Mouse (Mus musculus) hematopoietic stem cell, adult 5-6 weeks (primary cell): ENCODE measurements around the gene Olfr812. TPM values are rescaled to one million over a fixed set of nuclear protein-coding genes. Genes with fewer than 3 reads are reported as not detected.
"Not testable (repeated sequence)": the region's sequence is repeated elsewhere in the genome, so short reads cannot be mapped to it uniquely, and the experiment has no call there.

ENCODE experiments used
- ATAC-seq, 2 experiments: fragments of 125-278 bp in 1 of 2; replicated peaks in 1 of 2; 2 replicates each; pipeline ENCODE4 v1.8.0; 2016 to 2017; ENCODE audit warnings: inconsistent platforms in 2 of 2, mild to moderate bottlenecking in 2 of 2, moderate number of reproducible peaks in 2 of 2, low read depth in 1 of 2, moderate TSS enrichment in 1 of 2; ENCODE audit not compliant: low FRiP score in 2 of 2, poor library complexity in 2 of 2, severe bottlenecking in 2 of 2, insufficient read depth in 1 of 2, low TSS enrichment in 1 of 2
- total RNA-seq: library from RNA; stranded (forward); fragments of 172-1452, 232-1000 nt; gene quantifications from 2 replicates; pipeline ENCODE4 v1.2.3, GENCODE M21; 2017

Gene Olfr812
- total RNA-seq = not detected in 2 replicates

DNA sequence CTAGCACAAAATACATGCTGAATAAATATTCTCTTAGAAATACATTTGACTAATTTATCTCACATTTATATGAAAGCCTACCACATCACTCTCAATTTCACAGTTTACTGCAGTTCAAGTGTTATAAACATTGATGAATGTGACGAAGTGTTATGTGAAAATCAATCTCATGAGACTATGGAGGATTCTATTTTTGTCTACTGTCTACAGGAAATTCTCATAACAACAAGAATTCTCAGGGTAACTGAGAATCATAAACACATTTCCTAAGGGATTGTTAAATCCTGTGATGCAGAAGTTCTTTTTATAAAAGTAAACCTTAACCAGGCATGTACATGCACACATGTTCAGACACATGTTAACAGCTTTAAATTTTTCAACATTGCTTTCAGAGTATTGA lies at the start of gene Olfr812:
Gene Olfr812 (minus strand): TSS at position 101 of the 400 bp plus-strand sequence.
- no peak for ATAC-seq

DNA sequence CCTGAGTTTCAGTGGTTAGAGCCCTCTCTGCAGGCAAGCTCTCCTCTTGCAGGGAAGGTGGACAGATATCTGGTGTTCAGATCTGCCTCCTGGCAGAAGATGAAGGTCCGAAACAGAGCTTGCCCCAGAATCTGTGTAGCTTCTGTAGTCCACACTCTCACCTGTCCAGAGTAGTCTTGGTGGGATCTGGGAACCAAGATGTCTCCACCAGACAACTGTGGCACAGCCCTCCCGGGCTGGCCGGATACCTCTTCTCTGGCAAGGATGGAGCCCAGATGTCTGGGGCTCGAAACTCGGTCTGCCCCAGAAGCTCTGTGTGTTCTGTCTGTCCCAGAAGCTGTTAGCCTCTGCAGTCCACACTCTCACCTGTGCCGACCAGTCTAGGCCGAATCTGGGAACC lies 40.0 kb upstream of the Olfr812 start:
- no peak for ATAC-seq

DNA sequence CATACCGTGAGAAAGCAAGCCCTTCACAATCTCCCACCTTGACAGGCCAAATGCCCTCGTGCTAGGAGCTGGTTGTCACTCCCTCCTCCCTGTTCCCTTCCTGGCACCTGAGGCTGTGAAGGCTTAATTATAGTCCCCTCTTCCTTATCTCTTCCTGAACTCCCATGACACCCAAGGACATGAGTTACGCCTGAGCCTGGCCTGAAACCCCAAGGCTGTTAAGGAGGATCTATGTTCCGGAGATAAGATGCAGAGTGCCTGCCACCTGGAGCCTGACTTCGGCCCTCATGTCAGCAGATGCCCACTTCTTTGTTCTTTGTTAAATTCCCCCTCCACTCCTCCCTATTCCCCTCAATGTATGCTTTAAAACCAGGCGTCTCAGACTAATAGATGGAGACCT lies 39.6 kb upstream of the Olfr812 start:
- ATAC-seq = not testable (repeated sequence)

DNA sequence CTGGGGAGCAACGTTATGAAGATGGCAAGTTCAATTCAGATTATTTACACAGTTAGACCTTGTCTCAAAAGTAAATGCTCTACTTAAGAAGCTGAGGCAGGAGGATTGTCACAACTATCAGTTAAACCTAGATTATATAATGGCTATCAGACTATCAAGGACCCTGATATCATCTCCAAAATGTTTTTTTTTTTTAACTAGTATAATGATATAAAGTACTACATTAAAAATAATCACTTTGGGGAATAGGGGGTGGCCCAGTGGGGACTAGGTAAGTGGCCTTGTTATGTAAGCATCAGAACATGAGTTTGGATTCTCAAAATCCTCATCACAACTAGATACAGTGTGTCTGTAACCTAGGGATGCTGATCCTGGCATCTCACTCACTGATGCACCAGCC lies 33.9 kb upstream of the Olfr812 start, which contains the start of gene Olfr814:
Gene Olfr814 (minus strand): TSS at position 101 of the 400 bp plus-strand sequence.
- not testable (repeated sequence) for ATAC-seq

DNA sequence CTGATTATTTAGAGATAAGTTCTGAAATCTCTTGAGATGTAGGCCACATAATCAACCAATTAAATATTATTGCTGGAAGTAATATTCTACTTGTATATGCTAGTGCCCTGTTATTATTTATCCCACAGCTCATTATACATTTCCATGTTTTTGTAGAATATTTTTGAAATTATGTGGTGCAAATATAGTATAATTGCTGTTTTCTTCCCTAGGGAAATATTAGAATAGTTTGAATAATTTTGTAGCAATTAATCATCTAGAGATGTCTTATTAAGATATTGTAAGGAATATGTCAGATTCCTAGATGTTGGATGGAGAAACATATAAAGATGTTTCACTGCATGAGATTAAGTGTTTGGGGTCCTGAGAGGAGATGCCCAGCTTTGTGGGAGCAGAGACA lies 9.2 kb upstream of the Olfr812 start, which contains the start of gene Olfr813:
Gene Olfr813 (plus strand): TSS at position 301 of the 400 bp plus-strand sequence.
- ATAC-seq = no peak

DNA sequence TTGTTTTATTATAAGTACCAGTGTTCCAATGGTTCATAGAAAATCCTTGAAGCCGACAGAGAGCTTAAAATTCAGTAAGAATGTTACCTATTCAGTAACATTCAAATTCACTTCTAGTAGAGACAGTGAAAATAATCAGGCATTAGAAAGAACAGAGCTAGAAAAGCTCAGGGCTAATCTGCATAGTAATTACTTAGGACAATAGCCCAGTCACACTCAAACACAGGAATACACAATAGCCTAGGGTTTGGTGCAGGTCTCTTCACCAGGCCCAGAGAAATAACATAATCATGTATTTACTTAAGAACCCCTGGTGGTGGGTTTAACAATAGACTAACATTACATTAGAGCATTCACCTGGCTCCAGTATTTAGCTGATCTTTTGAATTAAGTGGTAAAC lies 1.4 kb upstream of the Olfr812 start:
- no peak for ATAC-seq

DNA sequence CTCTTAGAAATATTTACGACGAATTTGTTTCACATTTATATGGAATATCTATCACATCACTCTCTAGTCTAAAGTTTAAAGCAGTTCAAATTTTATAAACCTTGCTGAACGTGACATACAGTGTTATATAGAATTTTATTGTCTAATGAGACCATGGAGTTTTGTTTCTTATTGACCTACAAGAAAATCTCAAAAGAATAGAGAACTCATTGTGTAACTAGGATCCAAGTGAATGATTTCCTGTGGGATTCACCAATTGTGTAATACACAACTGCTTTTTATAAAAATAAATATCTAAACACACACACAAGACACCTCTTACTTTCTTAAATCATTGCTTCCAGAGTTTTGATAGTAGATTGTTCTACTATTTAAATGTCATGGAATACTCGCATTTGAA lies 41.6 kb downstream of the Olfr812 start, which contains the start of gene Olfr811:
Gene Olfr811 (minus strand): TSS at position 101 of the 400 bp plus-strand sequence.
- ATAC-seq = no peak

DNA sequence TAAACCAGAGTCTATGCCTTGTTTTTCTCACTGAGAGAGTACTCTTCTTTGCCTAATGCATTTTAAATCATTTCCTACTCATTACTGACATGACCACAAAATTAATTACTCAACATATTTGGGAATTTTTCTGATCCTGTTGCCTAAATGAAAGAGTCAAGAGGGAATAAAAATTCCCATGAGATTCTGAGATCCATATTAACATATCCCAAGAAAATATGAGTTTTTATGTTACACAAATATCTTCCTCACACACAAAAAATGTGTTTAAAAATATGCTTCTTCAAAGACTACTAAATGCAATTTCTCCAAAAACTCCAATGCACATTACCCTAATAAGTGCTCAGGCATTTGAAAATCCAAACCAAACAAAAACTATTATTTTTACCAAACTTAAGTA lies 51.1 kb downstream of the Olfr812 start, which contains the start of gene Olfr810:
Gene Olfr810 (minus strand): TSS at position 101 of the 400 bp plus-strand sequence.
- ATAC-seq = no peak

Other genes starting within 250 kb of the Olfr812 start
- not detected in 2 replicates for gene Olfr796, start 233.5 kb downstream of the Olfr812 start, total RNA-seq
- not detected in 2 replicates for gene Olfr798, start 218.2 kb downstream of the Olfr812 start, total RNA-seq
- gene Olfr799, start 208.6 kb downstream of the Olfr812 start, total RNA-seq = not detected in 2 replicates
- 0.25 TPM in 1 of 2 replicates, not detected in the other for gene Olfr800, start 188.4 kb downstream of the Olfr812 start, total RNA-seq
- gene Olfr801, start 172.2 kb downstream of the Olfr812 start, total RNA-seq = not detected in 2 replicates
- not detected in 2 replicates for gene Olfr802, start 157.9 kb downstream of the Olfr812 start, total RNA-seq
- not detected in 2 replicates for gene Olfr803, start 151.8 kb downstream of the Olfr812 start, total RNA-seq
- not detected in 2 replicates for gene Olfr804, start 142.9 kb downstream of the Olfr812 start, total RNA-seq
- not detected in 2 replicates for gene Olfr805, start 116.7 kb downstream of the Olfr812 start, total RNA-seq
- gene Olfr806, start 104.2 kb downstream of the Olfr812 start, total RNA-seq = not detected in 2 replicates
- not detected in 2 replicates for gene Olfr807, start 88.3 kb downstream of the Olfr812 start, total RNA-seq
- gene Olfr808, start 80.6 kb downstream of the Olfr812 start, total RNA-seq = not detected in 2 replicates
- not detected in 2 replicates for gene Olfr809, start 71.5 kb downstream of the Olfr812 start, total RNA-seq
- not detected in 2 replicates for gene Olfr810, start 51.2 kb downstream of the Olfr812 start, total RNA-seq
- not detected in 2 replicates for gene Olfr811, start 41.7 kb downstream of the Olfr812 start, total RNA-seq
- gene Olfr813, start 9.3 kb upstream of the Olfr812 start, total RNA-seq = not detected in 2 replicates
- gene Olfr814, start 33.8 kb upstream of the Olfr812 start, total RNA-seq = not detected in 2 replicates
- not detected in 2 replicates for gene Olfr815, start 59.8 kb upstream of the Olfr812 start, total RNA-seq
- gene Olfr816, start 69.5 kb upstream of the Olfr812 start, total RNA-seq = not detected in 2 replicates
- gene Olfr818, start 103.0 kb upstream of the Olfr812 start, total RNA-seq = not detected in 2 replicates
- not detected in 2 replicates for gene Olfr819, start 121.2 kb upstream of the Olfr812 start, total RNA-seq
- gene Olfr247, start 130.0 kb upstream of the Olfr812 start, total RNA-seq = not detected in 2 replicates
- not detected in 2 replicates for gene Gm10310, start 139.0 kb upstream of the Olfr812 start, total RNA-seq
- not detected in 2 replicates for gene Olfr820, start 166.5 kb upstream of the Olfr812 start, total RNA-seq
- gene Olfr821, start 184.3 kb upstream of the Olfr812 start, total RNA-seq = not detected in 2 replicates
- not detected in 2 replicates for gene Olfr822, start 225.1 kb upstream of the Olfr812 start, total RNA-seq